Mouse (Mus musculus) mature B cell (primary cell): Measurements from ENCODE around the gene Frmd5.
"Not testable (repeated sequence)": the region's sequence is repeated elsewhere in the genome, so short reads cannot be mapped to it uniquely, and the experiment has no call there.

ENCODE experiments used
- in situ Hi-C: fragments of 300-500 bp; cut with MboI; formaldehyde crosslinking; loops from 2 replicates; pipeline ENCODE4 v1.14.3; 2019

Gene Frmd5

DNA sequence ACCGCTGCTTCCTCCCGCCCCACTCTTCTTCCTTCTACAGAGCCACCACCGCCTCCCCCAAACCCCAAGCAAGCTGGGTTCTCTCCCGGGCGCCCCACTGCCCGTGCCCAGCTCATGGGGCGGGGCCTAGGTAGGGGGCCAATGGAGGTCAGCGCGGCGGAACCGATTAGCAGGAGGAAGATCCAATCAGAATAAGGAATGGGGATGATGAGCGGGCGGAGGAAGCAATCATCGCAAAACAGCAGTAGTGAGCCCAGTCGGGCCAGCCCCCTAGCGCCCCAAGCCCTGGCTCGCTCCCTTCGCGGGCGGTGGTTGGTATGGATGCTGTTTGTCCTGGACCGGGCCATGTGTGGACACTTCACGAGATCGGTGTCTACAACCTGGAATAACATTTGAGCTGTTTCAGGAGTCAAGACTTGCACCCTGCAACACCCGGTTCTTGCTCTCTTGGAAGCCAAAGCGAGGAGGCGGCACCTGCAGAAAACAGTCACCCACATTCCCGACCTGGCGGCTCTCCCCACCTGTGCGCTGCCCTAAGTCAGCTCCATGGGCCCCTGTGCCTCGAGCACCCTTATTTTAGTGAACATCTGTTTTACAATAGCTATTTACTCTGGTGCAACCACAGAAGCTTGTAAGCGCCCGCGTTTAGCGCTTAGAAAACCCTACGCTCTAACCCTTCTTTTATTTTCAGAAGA, at the start of gene Frmd5:
Frmd5 (minus strand) TSS at position 129 of the 695 bp plus-strand sequence.
- in situ Hi-C loops, result no loop called here

DNA sequence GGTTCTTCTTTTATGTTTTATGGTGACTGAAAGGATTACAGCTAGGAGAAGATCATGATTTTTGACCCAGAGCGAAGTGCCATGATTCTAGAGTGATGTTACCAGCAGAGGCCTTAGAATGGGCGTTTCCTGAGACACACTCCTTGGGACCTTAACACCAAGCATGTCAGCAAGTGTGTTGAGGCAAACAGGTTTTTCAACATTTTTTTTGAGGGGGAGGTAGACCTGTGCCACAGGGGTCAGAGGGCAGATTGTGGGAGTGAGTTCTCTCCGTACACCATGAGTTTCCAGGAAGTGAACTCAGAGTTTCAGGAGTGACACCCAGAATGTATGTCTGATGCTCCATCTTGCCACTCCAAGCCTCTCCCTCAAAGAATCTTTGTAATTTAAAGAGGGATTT, 47.1 kb upstream of the Frmd5 start:
- in situ Hi-C loops, result no loop called here

GRCm38 (mm10) chr2:121852045-121852444, 45.2 kb upstream of the Frmd5 start:
- in situ Hi-C loops, result no loop called here

GRCm38 (mm10) chr2:121846050-121846449, 39.2 kb upstream of the Frmd5 start:
- in situ Hi-C loops, result no loop called here

GRCm38 (mm10) chr2:121842249-121842648, 35.4 kb upstream of the Frmd5 start:
- in situ Hi-C loops, result no loop called here

DNA sequence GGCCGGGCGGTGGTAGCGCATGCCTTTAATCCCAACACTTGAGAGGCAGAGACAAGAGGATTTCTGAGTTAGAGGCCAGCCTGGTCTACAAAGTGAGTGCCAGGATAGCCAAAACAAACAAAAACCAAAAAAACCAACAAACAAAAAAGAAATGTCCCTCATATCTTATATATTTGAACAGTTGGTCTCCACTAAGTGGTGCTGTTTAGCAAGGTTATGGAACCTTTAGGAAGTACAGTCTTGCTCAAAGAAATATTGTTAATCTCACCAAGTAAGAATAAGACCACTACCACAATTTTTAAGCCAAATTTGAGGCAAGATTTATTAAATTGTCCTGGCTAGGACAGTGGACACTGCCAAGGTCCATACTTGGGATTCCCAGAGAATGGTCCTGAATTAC, 34.6 kb upstream of the Frmd5 start:
- in situ Hi-C loops, result no loop called here

- in situ Hi-C loops, result no loop called here
Measured at GRCm38 (mm10) chr2:121834926-121835325, 28.0 kb upstream of the Frmd5 start.

DNA sequence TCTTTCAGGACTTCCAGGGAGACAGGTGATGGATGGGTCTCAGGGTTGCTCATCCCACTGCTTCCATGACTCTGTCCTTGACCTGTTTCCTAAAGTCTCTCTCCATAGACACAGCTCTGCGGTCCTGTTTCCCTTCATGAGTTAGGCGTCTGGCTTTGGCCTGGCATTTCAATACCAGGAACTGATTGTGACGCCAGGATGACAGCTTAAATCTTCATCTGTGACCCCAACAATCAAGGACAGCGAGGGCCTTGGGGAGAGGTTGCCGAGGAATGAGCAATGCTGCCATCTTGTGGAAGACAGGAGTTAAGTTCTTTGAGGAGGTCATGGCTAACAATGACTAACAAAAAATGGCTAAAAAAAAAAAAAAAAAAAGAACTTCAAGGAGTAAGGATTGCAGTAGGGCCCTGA, 25.6 kb upstream of the Frmd5 start:
- in situ Hi-C loops, result no loop called here

DNA sequence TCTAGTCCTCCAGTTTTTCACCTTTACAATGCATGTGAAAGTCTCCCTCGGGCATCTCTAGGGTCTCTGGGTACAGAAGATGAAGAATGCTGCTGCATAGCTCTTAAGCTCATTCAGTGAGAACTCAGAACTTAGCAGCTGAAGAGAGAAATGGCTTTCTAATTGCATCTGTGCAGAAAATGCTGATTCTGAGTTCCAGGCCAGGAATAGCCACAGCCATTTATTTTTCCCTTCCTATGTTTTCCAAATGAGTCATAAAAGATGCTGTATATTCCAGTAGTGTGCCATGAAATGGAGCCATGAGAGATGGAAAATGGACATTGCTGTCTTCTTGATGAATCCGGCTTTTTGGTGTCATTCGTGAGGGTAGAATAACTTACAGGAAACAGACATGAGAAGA, 21.5 kb upstream of the Frmd5 start:
- in situ Hi-C loops, result no loop called here

DNA sequence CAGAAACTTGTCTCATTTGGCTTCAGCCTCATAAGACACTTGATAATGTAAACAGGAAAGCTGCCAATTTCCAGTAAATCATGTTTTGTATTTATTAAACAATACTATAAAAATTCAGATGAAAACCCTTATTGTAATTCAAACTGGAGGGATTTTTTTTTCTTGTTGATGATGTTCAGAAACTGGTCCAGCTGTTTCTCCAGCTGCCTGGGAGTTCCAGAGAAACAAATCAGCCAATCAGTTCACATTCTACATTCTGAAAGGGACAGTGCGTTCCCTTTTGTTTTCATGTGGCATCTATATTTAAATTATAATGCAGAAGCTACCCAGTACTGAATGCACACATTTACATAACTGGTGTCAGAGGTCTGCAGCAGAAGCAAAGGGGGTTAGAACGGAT, 19.3 kb upstream of the Frmd5 start:
- in situ Hi-C loops, result no loop called here

GRCm38 (mm10) chr2:121824653-121825052, 17.8 kb upstream of the Frmd5 start:
- in situ Hi-C loops, result no loop called here

DNA sequence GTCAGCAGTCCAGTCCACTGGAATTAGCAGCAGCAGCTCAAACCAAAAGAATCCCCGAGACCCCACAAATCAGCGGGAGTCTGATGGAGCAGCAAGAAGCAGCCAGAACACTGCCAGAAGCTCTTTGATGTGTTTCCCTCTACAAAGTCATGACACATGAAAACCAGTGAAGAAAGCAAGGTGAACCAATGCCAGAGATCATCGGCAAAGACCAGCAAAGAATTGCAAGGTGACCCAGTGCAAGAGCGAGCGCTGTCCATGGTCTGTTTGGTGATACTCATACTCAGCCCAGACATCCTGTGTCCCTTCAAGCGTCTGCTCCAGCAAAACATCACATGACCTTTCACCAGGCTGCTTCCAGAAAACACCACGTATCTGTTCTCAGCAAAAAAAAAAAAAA, 14.9 kb upstream of the Frmd5 start:
- in situ Hi-C loops, result no loop called here

- in situ Hi-C loops, result not testable (repeated sequence)
Measured at GRCm38 (mm10) chr2:121810876-121811275, 4.0 kb upstream of the Frmd5 start.

- in situ Hi-C loops, result no loop called here
Measured at GRCm38 (mm10) chr2:121809126-121809525, 2.2 kb upstream of the Frmd5 start.

GRCm38 (mm10) chr2:121806171-121806943, 530 bp downstream of the Frmd5 start:
- in situ Hi-C loops, result no loop called here

- in situ Hi-C loops, result no loop called here
Measured at GRCm38 (mm10) chr2:121799051-121799450, 7.8 kb downstream of the Frmd5 start.

DNA sequence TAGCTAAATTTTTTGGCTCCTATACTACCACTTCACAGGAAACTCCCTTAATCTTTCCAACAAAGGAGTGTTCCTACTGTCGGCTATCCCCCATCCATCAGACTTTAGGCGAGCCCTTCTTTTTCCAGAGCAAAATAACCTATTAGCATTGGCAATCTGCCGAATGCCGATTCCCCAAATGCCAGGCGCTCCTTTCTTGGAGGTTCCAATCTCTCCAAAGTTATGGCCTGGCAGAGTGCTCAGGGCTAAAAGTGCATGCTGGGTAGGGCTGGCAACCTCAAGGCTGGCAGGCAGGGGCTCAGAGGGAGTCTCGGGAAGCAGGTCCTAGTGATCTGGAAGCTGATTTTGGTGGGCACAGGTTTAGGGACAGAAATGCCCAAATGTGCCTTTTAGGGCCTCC, 10.9 kb downstream of the Frmd5 start:
- in situ Hi-C loops, result no loop called here

DNA sequence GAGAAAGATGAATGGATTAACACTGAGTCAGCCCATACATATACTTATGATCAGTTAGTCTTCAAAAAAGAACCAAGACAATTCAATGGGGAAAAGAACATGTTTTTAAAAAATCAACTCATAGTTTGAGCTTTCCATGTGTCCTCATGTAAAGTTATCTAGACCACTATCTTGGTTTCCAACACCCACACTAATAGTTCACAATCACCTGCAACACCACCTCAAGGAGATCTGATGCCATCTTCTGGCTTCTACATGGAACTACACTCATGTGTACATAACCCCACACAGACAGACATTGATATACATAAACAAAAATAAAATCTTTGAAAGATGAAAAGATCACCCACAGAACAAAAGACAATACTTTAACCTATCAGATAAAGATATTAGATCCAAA, 17.1 kb downstream of the Frmd5 start:
- in situ Hi-C loops, result no loop called here

DNA sequence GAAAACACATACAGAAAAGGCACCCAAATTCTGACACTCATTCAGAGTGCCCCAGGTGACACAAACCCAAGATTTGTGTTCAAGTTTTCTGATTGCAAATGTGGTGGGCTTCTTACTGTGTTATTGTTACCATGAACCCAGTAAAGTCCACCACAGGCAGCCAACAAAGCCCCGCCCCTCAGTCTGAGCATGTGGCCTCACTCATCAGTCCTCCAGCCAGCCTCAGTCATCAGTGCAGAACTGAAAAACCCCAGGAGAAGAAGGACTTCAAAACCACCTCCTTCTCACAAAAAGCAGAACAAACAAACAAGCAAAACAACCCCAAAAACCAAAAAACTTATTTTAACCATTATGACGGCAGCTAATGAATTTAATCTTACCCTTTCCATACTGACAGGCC, 18.5 kb downstream of the Frmd5 start:
- in situ Hi-C loops, result no loop called here

DNA sequence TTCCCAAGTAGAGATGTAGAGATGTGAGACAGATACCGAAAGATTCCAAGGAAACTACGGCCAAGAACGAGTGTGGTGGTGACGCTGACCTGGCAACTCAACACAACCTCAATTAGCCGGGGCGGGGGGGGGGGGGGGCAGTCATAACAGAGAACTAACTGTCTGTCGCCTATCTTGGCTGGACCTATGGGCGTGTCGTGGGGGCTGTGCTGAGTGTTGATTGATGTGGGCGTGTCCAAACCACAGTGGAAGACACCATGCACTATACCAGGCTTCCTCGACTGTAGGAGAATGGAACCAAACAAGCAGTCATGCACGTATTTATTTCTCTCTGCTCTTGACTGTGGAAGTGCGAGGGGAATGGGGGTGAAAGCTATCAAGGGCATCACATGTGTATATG, 19.1 kb downstream of the Frmd5 start:
- in situ Hi-C loops, result no loop called here

DNA sequence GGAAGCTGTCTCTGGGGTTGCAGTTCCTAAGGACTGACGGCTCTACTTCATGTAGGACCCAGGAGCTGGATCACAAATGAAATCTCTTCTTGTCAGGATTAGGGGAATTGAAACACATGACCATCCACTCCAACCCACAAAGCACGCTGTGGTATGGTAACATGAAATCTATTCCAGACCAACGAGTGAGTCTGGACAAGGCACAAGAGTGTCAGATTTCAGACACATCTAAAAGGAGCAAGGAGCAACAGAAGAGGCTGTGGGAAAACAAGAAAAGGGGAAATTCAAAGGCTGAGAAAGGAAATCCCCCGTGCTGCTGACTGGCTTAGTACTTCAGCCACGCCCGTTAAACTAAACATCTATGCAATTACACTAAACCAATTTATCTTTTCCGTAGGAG, 19.6 kb downstream of the Frmd5 start:
- in situ Hi-C loops, result no loop called here

GRCm38 (mm10) chr2:121776219-121776618, 30.7 kb downstream of the Frmd5 start:
- in situ Hi-C loops, result no loop called here

DNA sequence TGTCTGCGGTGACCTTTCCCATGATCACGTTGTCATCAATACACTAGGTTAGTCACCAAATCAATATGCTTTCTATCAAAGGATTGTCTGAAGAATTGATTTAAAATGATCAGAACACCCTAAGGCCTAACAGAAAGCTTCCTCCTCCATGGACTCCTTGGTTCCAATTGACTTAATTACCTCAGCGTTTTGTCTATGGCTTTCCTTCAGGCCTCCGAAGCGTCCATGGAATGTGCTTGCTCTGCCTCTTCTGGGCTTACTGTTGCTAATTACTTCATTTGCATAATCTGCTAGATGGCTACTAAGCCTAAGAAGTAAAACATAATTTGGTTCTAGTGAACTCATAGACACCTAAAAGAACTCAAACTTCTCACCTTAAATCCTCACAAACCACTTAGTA, 42.0 kb downstream of the Frmd5 start:
- in situ Hi-C loops, result no loop called here

GRCm38 (mm10) chr2:121761861-121762260, 45.0 kb downstream of the Frmd5 start:
- in situ Hi-C loops, result no loop called here
